Mouse (Mus musculus) cerebellum, adult 2 months (tissue): ENCODE results near the gene Rimbp2.

ENCODE experiments used
- CTCF ChIP-seq: fragments of 200-500 bp; IDR thresholded peaks from 2 replicates; pipeline ENCODE4 v1.5.1; 2011; ENCODE audit warnings: low read depth, mild to moderate bottlenecking, control low read depth, low read length, moderate library complexity, borderline replicate concordance; ENCODE audit not compliant: insufficient read depth
- POLR2A ChIP-seq: fragments of 200-500 bp; IDR thresholded peaks from 2 replicates; pipeline ENCODE4 v1.6.1; 2011; ENCODE audit warnings: low read length, control low read depth, borderline replicate concordance; ENCODE audit not compliant: insufficient read depth

DNA sequence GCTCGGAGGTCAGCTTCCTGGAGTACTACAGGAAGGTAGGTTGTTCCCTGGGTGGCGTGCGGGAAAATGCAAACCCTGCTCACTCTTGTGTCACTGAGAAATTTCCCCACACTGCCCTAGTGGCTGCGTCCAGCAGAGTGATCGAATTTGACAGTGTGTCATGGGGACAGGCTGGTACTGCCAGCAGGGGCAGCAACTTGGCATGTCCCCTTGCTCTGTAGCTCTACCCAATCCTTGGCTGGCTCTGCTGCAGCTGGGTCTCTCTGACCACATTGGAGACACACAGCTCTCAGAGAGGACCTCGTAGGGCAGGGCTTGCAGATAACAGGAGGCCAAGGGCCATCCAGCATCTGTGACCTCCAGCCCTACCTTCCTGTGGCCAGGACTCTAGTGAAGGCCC lies 208.9 kb downstream of the Rimbp2 start:
- TF ChIP-seq POLR2A (no peak), CTCF (no peak)
